Mouse (Mus musculus): ENCODE measurements around the gene Ppil6. TPM values are rescaled to one million over a fixed set of nuclear protein-coding genes. Genes with fewer than 3 reads are reported as not detected.

The Ppil6 gene
- polyA plus RNA-seq, 1 experiment from 2014 or later: 1.8 TPM

DNA sequence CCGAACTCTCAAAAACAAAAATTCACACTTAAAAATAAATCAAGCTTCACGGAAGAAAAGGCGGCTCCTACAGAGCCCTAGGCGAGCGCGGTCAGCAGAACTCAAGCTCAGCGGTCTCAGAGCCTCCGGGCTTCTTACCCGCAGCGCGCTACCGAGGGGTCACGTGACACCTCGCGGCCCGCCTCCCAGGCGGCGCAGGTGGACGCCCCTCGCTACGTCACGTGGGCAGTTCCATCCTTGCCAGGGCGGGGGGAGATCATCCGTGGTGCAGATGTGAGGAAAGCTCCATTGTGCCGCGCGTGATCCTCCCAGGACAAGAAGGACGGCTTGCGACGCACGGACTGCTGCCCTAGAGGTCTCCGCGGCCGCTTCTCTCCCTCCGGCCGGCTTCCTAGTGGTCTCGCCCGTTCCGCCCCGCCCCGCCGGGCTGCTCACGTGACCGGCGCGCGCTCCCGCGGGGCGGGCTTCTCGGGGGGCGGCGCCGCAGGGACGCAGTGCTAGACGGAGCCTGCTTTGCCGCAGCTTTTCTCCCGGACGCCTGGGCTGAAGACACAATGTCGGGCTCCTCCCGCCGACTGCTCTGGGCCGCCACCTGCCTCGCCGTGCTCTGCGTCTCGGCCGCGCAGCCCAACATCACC is 28.9 kb downstream of the Ppil6 start, which contains the start of gene Cd164:
Gene Cd164 (plus strand): TSS at position 434 of the 638 bp plus-strand sequence.
- no peaks in the 10 kb centered on the region for H3K27me3 ChIP-seq (ENCODE audit: control insufficient read depth, insufficient read depth, low read length)
- H3K27ac ChIP-seq (replicated peaks in 1 of 2; ENCODE audit: control insufficient read depth in 1 of 2, insufficient read depth in 1 of 2, low read depth in 2 of 2, low read length in 2 of 2): peak within 1 kb of the TSS; percentile 97 to 98
- H3K4me2 ChIP-seq (ENCODE audit: low read length): peak within 1 kb of the TSS; percentile 87
- H3K4me1 ChIP-seq (ENCODE audit: control insufficient read depth in 2 of 2, insufficient read depth in 2 of 2, low read length in 2 of 2): peaks cover 7 to 39% of the 10 kb centered on the region in 2 experiments; a peak in 3 of 4 replicates
- H3K9me3 ChIP-seq (ENCODE audit: control insufficient read depth, low read length): no peaks in the 10 kb centered on the region
- H3K36me3 ChIP-seq (ENCODE audit: control insufficient read depth, insufficient read depth, low read length): peaks cover 18% of the 10 kb centered on the region
- ATAC-seq (ENCODE audit: insufficient number of reproducible peaks, insufficient read depth, low FRiP score, low read depth): peak; percentile 93
- peak within 1 kb of the TSS; percentile 95 to 97 for H3K4me3 ChIP-seq (ENCODE audit: control insufficient read depth in 1 of 2, insufficient read depth in 1 of 2, low read depth in 1 of 2, low read length in 2 of 2)
- under 1% methylated on average over 67 of the region's 69 CpGs for WGBS
- peak within 1 kb of the TSS; percentile 94 for H3K9ac ChIP-seq (ENCODE audit: low read length)

- peak; percentile 43 for ATAC-seq (ENCODE audit: insufficient number of reproducible peaks, insufficient read depth, low FRiP score, low read depth)
- no peaks in the 10 kb centered on the region for H3K27me3 ChIP-seq (ENCODE audit: control insufficient read depth, insufficient read depth, low read length)
- peaks cover 5 to 32% of the 10 kb centered on the region in 2 experiments; a peak in 3 of 4 replicates for H3K4me1 ChIP-seq (ENCODE audit: control insufficient read depth in 2 of 2, insufficient read depth in 2 of 2, low read length in 2 of 2)
- no peaks in the 10 kb centered on the region for H3K9me3 ChIP-seq (ENCODE audit: control insufficient read depth, low read length)
- peak overlapping the region; percentile 95 to 97 for H3K4me3 ChIP-seq (ENCODE audit: control insufficient read depth in 1 of 2, insufficient read depth in 1 of 2, low read depth in 1 of 2, low read length in 2 of 2)
- peak overlapping the region; percentile 94 for H3K9ac ChIP-seq (ENCODE audit: low read length)
- peaks cover 25% of the 10 kb centered on the region for H3K36me3 ChIP-seq (ENCODE audit: control insufficient read depth, insufficient read depth, low read length)
- WGBS: under 1% methylated on average over 64 of the region's 65 CpGs
- peak overlapping the region; percentile 97 to 98 for H3K27ac ChIP-seq (replicated peaks in 1 of 2; ENCODE audit: control insufficient read depth in 1 of 2, insufficient read depth in 1 of 2, low read depth in 2 of 2, low read length in 2 of 2)
- peak overlapping the region; percentile 87 for H3K4me2 ChIP-seq (ENCODE audit: low read length)
Measured at GRCm38 (mm10) chr10:41519640-41520409, 29.6 kb downstream of the Ppil6 start.

GRCm38 (mm10) chr10:41520410-41520673 is 30.1 kb downstream of the Ppil6 start:
- 1% methylated on average over 5 of the region's 5 CpGs for WGBS
- no peak for ATAC-seq (ENCODE audit: insufficient number of reproducible peaks, insufficient read depth, low FRiP score, low read depth)
- Histone ChIP-seq H3K36me3 (ENCODE audit: control insufficient read depth, insufficient read depth, low read length) (peaks cover 30% of the 10 kb centered on the region), H3K4me3 (ENCODE audit: control insufficient read depth in 1 of 2, insufficient read depth in 1 of 2, low read depth in 1 of 2, low read length in 2 of 2) (peak overlapping the region; percentile 95 to 97), H3K9ac (ENCODE audit: low read length) (peak overlapping the region; percentile 94), H3K27ac (replicated peaks in 1 of 2; ENCODE audit: control insufficient read depth in 1 of 2, insufficient read depth in 1 of 2, low read depth in 2 of 2, low read length in 2 of 2) (peak overlapping the region in 1 of 2 experiments; percentile 97; a peak in 2 of 4 replicates), H3K27me3 (ENCODE audit: control insufficient read depth, insufficient read depth, low read length) (no peaks in the 10 kb centered on the region), H3K4me2 (ENCODE audit: low read length) (peak overlapping the region; percentile 87), H3K9me3 (ENCODE audit: control insufficient read depth, low read length) (no peaks in the 10 kb centered on the region), H3K4me1 (ENCODE audit: control insufficient read depth in 2 of 2, insufficient read depth in 2 of 2, low read length in 2 of 2) (peaks cover 5 to 31% of the 10 kb centered on the region in 2 experiments; a peak in 3 of 4 replicates)

GRCm38 (mm10) chr10:41523386-41523785 is 33.1 kb downstream of the Ppil6 start:
- Histone ChIP-seq H3K27me3 (ENCODE audit: control insufficient read depth, insufficient read depth, low read length) (no peaks in the 10 kb centered on the region), H3K36me3 (ENCODE audit: control insufficient read depth, insufficient read depth, low read length) (peaks cover 56% of the 10 kb centered on the region), H3K4me1 (ENCODE audit: control insufficient read depth in 2 of 2, insufficient read depth in 2 of 2, low read length in 2 of 2) (peaks cover 5 to 28% of the 10 kb centered on the region in 2 experiments; a peak in 3 of 4 replicates), H3K9me3 (ENCODE audit: control insufficient read depth, low read length) (no peaks in the 10 kb centered on the region), H3K4me3 (ENCODE audit: control insufficient read depth in 1 of 2, insufficient read depth in 1 of 2, low read depth in 1 of 2, low read length in 2 of 2) (no peak overlapping the region), H3K9ac (ENCODE audit: low read length) (no peak overlapping the region), H3K4me2 (ENCODE audit: low read length) (no peak overlapping the region), H3K27ac (replicated peaks in 1 of 2; ENCODE audit: control insufficient read depth in 1 of 2, insufficient read depth in 1 of 2, low read depth in 2 of 2, low read length in 2 of 2) (no peak overlapping the region)
- WGBS: 84% methylated on average over 3 of the region's 3 CpGs
- ATAC-seq (ENCODE audit: insufficient number of reproducible peaks, insufficient read depth, low FRiP score, low read depth): no peak

- no peak overlapping the region for H3K9ac ChIP-seq (ENCODE audit: low read length)
- no peak overlapping the region for H3K4me2 ChIP-seq (ENCODE audit: low read length)
- 88% methylated on average over 1 of the region's 1 CpGs for WGBS
- no peaks in the 10 kb centered on the region for H3K9me3 ChIP-seq (ENCODE audit: control insufficient read depth, low read length)
- H3K27ac ChIP-seq (replicated peaks in 1 of 2; ENCODE audit: control insufficient read depth in 1 of 2, insufficient read depth in 1 of 2, low read depth in 2 of 2, low read length in 2 of 2): no peak overlapping the region
- no peak overlapping the region for H3K4me3 ChIP-seq (ENCODE audit: control insufficient read depth in 1 of 2, insufficient read depth in 1 of 2, low read depth in 1 of 2, low read length in 2 of 2)
- peaks cover 77% of the 10 kb centered on the region for H3K36me3 ChIP-seq (ENCODE audit: control insufficient read depth, insufficient read depth, low read length)
- peaks cover 5 to 28% of the 10 kb centered on the region in 2 experiments; a peak in 3 of 4 replicates for H3K4me1 ChIP-seq (ENCODE audit: control insufficient read depth in 2 of 2, insufficient read depth in 2 of 2, low read length in 2 of 2)
- ATAC-seq (ENCODE audit: insufficient number of reproducible peaks, insufficient read depth, low FRiP score, low read depth): no peak
- no peaks in the 10 kb centered on the region for H3K27me3 ChIP-seq (ENCODE audit: control insufficient read depth, insufficient read depth, low read length)
Measured at GRCm38 (mm10) chr10:41525696-41526095, 35.5 kb downstream of the Ppil6 start.

DNA sequence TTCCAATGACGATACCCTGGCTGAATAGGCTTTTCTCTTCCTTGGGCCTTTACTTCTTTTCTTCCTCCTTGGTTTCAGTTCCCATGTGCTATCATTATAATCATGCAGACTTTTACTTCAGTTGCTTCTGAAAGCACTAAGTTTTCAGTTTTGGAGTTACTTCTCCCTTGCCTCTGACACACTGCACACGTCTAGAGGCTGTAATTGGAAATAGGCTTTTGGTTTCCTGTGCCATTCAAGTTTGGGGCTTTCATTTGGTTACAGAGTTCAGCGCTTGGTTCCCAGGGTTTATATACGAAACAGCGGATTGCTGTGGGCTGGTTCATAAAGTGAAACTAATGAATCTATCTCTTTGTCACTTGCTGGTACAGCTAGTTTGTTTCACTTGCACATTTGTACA is 39.7 kb downstream of the Ppil6 start:
- Histone ChIP-seq H3K9me3 (ENCODE audit: control insufficient read depth, low read length) (no peaks in the 10 kb centered on the region), H3K4me2 (ENCODE audit: low read length) (no peak overlapping the region), H3K4me1 (ENCODE audit: control insufficient read depth in 2 of 2, insufficient read depth in 2 of 2, low read length in 2 of 2) (no peaks in the 10 kb centered on the region), H3K36me3 (ENCODE audit: control insufficient read depth, insufficient read depth, low read length) (peaks cover 86% of the 10 kb centered on the region), H3K9ac (ENCODE audit: low read length) (no peak overlapping the region), H3K27ac (replicated peaks in 1 of 2; ENCODE audit: control insufficient read depth in 1 of 2, insufficient read depth in 1 of 2, low read depth in 2 of 2, low read length in 2 of 2) (no peak overlapping the region), H3K4me3 (ENCODE audit: control insufficient read depth in 1 of 2, insufficient read depth in 1 of 2, low read depth in 1 of 2, low read length in 2 of 2) (no peak overlapping the region), H3K27me3 (ENCODE audit: control insufficient read depth, insufficient read depth, low read length) (no peaks in the 10 kb centered on the region)
- ATAC-seq (ENCODE audit: insufficient number of reproducible peaks, insufficient read depth, low FRiP score, low read depth): no peak
- WGBS: 91% methylated on average over 5 of the region's 5 CpGs

GRCm38 (mm10) chr10:41535991-41536390 is 45.8 kb downstream of the Ppil6 start:
- no peak for ATAC-seq (ENCODE audit: insufficient number of reproducible peaks, insufficient read depth, low FRiP score, low read depth)
- H3K9ac ChIP-seq (ENCODE audit: low read length): no peak overlapping the region
- no peaks in the 10 kb centered on the region for H3K27me3 ChIP-seq (ENCODE audit: control insufficient read depth, insufficient read depth, low read length)
- H3K4me1 ChIP-seq (ENCODE audit: control insufficient read depth in 2 of 2, insufficient read depth in 2 of 2, low read length in 2 of 2): no peaks in the 10 kb centered on the region
- peaks cover 66% of the 10 kb centered on the region for H3K36me3 ChIP-seq (ENCODE audit: control insufficient read depth, insufficient read depth, low read length)
- no peak overlapping the region for H3K27ac ChIP-seq (replicated peaks in 1 of 2; ENCODE audit: control insufficient read depth in 1 of 2, insufficient read depth in 1 of 2, low read depth in 2 of 2, low read length in 2 of 2)
- 91% methylated on average over 2 of the region's 2 CpGs for WGBS
- H3K4me3 ChIP-seq (ENCODE audit: control insufficient read depth in 1 of 2, insufficient read depth in 1 of 2, low read depth in 1 of 2, low read length in 2 of 2): no peak overlapping the region
- H3K4me2 ChIP-seq (ENCODE audit: low read length): no peak overlapping the region
- H3K9me3 ChIP-seq (ENCODE audit: control insufficient read depth, low read length): no peaks in the 10 kb centered on the region
